Mouse (Mus musculus) heart, adult 18-20 months (tissue): ENCODE results near the gene Gdnf. TPM values are rescaled to one million over a fixed set of nuclear protein-coding genes. Genes with fewer than 3 reads are reported as not detected.

Experiments
- DNase-seq, 2 experiments: peaks; one replicate each; pipeline ENCODE4 v3.0.0; 2021 to 2022; ENCODE audit warnings: mixed read lengths in 1 of 2
- long read RNA-seq, 2 experiments: library from polyadenylated mRNA; stranded (forward); transcript quantifications; one replicate each; pipeline ENCODE4 v2.0.0; 2021
- total RNA-seq, 2 experiments: library from RNA; stranded (reverse); gene quantifications; 2 replicates each; pipeline ENCODE4 v1.2.3; 2021

Gene Gdnf
- total RNA-seq, result under 1 TPM; 0.21 to 0.25 TPM
- long read RNA-seq, experiment 1, result 0 reads
- long read RNA-seq, experiment 2, result 0 reads

DNA sequence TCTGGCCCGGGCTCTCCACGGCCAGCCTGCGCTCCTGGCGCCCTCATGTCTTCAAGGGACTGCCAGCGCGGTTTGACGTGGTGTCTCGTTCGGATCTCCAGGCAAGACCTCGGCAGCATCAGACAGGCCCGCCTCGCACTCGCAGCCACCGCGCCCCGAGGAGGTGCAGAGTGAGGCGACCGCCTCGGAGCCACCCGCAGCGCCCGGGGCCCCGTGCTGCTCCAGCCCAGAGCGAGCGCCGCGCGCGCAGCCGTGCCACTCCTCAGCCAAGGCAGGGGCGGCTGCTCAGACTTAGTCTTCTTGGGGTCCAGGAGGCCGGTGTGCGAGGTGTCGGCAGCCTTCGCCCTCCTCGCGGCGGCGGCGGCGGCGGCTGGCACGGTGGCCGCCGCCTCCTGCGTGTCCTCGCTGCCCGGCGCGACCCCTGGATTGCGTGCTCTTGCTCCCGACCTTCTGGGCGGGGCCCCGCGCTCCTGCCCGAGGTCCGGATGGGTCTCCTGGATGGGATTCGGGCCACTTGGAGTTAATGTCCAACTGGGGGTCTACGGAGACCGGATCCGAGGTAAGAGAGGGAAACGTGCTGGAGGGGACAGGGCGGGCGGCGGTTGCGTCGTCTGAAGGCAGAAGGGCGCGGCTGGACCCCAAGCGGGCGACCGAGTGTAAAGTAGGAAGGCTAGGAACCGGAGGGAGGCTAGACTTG lies at the start of gene Gdnf:
Gdnf (plus strand) TSS at position 291 of the 697 bp plus-strand sequence.
- peak; percentile 3 to 25 for DNase-seq

DNA sequence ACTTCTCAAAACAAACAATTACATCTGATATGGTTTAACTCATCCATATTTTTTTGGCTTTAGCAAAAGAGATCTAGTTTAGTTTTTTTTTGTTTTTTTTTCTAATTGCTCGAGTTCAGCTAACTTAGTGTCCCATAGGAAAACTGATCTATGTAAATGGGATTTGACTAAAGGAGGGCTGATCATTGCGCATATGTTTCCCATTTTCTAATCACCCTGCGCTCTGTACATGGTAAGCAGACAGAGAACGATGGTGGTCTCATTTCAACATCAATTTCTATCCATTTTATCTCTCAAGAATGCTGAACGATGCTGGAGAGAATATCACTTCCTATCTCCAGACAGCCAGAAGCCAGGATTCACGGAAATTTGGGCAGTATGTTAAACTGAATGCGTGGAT lies 43.5 kb upstream of the Gdnf start:
- DNase-seq, result no peak

DNA sequence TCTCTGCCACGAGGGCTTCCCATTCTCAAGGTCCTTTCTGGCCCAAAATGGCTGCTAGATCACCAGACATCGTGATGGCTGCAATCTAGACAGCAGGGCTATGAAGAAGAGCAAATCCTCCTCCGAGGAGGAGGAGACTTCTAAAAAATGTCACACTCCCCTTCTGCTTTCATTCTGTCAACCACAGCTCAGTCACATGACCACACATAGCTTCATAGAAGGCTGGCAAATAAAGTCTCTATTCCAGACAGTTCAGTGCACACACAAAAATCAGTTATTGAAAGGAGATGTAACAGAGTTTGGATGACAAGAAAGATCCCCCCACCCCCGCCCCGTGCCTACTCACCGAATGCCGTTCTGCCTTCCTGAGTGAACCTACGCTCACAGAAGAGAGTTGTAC lies 37.7 kb upstream of the Gdnf start:
- DNase-seq, result no peak

DNA sequence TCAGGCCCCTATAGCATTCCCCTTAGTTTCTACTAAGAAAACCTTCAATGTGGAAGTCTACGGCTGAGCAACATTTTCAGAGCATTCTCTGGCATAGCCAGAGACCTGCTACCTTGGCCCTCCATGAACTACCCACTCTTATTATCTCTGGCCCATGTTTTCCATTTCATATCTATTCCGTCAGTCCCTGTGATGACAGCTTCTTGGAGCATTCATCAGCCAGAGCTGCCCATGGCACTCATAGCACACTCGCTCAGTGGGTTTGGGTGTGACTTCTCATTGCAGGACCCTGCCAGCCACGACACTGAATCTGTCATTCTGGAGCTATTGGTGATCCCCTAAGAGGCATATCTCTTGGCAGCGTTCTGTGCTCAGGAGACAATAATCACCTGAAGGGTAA lies 29.1 kb upstream of the Gdnf start:
- peak; percentile 58 to 71 for DNase-seq

DNA sequence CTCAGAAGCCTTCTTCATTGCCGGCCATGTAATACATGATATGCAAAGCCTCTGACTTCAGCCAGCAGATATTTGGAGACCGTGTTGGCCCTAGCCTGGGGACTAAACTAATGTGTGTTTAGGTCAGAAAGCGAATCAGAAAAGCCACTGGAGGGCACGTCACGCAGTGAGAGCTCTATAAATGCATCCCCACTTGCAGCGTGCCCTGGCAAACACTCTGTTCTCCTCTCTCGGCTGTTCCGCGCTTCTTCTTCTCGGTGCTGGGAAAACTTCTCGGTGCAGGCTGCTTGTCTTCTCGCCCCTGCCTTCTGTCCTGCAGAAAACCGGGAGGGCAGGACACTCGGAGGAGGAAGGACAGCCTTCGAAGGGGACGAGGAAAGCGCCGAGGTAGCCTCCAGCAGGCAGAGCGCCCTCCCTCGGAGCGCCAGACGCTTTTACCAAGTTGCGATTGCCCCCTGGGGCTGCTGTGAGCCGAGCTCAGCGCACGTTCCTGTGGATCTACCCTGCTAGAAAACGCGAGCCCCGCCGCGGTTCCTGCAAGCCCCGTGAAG lies 730 bp upstream of the Gdnf start:
- no peak for DNase-seq

DNA sequence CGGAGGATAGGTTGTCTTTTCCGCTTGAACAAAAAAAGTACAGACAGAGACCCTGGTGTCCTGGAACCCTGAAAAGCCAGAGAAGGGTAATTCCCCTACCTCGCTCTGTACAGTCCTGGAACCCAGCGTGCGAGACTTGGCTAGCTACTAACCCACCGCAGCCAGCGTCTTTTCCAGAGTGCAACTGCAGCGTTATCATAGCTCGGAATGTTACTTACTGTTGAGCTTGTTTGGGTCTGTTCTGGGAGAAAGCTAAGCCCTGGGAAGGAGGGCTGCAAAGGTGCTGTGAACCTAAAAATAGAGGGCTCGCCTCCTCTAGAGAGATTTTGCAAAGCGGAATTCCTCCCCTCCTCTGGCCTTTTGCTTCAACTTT lies 593 bp downstream of the Gdnf start:
- peak in 1 of 2 experiments; percentile 7 for DNase-seq

DNA sequence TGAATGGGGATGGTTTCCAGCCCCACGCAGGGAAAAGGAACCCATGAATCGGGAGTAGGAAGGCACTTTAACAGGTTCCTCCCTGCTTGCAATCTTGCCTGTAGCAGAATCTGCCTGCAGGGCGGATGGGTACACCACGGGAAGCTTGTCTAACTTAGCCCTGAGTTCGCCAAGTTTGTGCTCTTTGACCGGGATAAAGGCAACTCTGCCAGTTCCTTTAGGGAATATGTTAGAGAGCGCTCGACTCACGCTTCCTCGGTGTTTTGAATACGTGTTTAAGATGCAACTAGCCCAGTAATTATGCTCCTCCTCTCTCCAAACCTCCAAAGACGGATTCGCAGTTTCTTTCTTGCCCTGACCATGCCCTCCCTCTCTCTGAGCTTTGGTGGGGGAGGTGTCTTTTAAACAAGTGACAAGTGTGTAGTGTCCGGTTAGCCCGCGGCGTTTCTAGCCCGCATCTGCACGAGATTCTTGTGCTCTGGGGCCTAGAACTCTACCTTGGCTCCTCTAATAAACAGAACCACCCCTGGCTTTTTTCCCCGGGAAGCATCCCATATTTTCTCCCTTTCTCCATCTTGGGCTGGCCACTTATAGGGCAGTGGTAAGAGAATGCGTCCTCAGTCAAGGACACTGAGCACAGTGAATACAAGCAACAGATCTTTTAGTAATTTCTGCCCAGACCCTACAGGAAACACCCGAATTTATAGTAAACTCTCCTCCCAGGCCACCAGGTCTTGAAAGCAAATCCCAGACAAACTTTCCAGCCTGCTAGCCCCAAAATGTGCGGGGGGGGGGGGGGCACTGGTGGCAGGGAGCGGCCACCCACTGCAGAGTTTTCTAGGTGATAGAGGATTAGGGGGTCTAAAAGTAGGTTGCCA lies 1.4 kb downstream of the Gdnf start:
- peak in 1 of 2 experiments; percentile 9 for DNase-seq

DNA sequence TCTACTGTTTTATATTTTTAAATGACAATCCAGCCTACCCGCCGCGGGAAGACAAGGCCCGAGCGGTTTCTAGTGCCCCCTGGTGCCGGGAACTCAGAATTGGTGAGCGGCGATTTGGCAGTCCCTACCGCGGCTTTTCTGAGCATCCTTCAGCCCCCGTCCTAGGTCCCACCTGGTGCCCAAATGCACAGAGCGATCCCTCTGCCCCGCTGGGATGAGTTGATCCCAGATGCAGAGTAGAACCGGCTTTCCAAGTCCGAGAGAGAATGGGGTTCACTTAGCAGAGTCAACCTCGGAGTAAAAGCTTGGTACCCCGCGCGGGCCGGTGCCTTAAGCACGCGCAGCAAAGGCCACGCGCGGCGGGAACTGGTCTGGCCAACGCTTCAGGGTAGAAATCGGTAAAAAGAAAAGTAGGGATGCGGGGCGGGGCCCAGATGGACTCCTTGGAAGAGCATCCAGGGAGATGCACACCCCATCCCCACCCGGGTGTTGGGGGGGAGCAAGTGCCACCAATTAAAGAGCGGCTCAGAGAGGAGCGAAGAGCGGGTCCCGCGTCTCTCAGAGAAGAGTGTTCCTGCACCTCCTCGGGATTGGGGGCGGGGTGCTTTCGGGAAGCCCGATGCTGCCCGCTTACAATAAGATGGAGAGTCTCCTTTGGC lies 2.4 kb downstream of the Gdnf start:
- peak; percentile 39 to 85 for DNase-seq

DNA sequence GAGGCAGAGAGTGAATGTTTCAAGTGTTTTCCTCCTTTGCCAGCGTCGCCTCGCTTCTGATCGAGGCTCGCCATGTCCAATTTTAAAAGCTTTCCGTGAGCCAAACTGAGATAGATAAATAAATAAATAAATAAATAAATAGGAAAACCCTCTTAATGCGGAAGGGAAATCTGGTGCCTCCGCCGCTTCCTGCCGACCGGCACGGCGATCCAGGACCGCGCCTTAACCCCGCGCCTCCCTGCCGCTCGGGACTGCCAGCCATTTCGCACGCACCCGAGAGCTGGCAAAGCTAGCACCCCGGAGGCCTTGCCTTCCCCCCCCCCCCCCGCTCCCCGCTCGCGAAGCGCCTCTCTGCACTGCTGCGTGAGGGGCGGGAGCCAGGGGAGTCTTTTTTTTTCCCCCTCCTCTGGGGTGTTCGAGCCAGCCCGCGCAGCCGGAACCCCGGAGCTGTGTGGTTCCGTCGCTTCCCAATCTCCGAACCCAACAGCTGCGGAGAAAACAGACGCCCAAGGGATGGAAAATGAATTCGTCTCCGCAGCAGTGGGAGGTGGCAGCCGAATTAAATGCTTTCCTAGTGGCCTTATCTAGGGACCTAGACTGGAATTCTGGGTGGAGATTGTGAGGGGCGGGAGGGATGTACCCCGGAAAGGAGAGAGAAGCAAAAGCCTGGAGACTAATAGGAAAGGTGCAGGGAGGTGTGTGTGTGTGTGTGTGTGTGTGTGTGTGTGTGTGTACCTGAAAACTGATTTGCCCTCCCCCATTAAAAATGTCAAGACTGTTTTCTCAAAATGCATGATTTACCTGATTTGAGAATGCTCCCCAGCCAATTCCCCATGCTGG lies 3.1 kb downstream of the Gdnf start:
- DNase-seq, result peak in 1 of 2 experiments; percentile 22

DNA sequence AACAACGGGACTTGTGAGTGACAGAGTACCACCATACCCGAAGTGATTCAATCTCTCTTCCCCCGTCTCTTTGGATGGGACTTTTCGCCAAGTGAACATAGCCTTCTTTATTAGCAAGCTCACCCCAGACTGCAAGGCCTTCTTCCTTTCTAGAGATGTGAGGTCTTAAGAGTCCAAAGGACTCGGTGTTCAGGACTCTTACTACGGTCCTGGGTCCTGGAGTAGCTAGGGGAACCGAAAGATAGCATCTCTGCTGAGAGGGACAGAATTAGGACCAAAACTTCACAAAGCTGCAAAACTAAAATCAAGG lies 3.7 kb downstream of the Gdnf start:
- DNase-seq, result no peak

DNA sequence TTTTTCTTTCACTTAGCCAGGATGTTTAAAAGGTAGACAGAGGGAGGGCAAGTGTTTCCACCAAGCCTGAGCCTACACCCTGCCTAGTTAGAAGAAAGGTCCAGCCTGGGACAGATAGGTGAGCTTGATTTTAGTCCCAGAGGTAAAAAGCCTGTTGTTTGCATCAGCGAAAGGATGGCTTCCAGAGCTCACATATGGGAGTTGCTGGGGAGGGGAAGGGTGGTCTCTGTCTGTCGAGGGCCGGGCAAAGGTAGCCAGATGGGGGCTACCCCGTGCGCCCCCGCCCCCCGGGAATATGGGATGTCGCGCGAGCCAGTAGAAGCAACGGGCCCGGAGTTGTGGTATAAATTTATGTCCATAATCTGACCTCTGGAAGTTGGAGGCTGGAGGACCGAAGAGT lies 4.3 kb downstream of the Gdnf start:
- DNase-seq, result no peak

DNA sequence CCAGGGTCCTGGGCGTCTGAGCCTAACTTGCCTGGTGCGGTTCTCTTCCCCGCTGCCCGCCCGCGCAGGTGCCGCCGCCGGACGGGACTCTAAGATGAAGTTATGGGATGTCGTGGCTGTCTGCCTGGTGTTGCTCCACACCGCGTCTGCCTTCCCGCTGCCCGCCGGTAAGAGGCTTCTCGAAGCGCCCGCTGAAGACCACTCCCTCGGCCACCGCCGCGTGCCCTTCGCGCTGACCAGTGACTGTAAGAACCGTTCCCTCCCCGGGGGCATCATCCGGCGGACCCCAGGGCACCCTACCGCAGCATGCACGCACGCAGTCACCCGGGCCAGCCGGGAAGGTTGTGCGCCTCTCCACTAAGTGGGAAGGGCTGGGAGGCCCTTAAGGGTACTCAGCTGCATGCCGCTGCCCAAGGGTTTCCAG lies 4.9 kb downstream of the Gdnf start:
- DNase-seq, result no peak

DNA sequence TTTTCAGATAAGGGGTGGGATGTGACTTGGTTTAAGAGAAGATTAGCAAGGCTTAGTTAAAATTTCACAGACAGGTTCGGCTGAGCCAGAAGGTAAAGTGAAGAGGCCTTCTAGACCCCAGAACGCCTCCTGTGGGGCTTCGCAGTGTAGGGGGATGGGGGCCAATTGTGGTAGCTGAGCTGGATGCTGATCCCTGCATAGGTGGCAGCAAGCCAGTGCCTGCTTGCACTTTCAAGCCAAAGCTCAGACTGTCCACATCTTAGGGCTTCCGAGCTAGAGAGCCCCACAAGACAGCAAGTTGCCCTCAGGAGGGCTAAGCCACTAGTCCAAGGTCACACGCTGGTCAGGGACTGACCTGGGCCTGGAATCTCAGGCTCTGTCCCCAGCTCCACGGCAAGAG lies 13.2 kb downstream of the Gdnf start:
- no peak for DNase-seq

DNA sequence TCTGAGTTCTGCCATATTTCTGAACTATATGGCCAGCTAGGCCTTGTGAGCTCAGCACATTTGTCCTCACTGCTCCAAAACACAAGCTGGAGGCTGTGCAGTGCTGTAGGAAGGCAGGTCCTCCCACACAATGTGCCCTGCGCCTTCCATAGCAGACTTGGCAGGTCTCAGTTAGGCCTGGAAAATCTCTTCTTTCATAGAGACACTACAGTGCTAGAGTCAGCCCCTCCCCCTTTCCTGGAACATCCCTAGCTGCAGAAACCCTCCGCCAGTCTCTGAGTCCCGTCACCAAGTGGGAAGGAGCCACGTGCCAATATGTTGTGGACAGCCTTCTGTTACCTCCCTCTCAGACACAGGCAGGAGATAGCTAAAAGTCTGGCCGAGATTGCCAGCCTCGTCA lies 14.9 kb downstream of the Gdnf start:
- no peak for DNase-seq

DNA sequence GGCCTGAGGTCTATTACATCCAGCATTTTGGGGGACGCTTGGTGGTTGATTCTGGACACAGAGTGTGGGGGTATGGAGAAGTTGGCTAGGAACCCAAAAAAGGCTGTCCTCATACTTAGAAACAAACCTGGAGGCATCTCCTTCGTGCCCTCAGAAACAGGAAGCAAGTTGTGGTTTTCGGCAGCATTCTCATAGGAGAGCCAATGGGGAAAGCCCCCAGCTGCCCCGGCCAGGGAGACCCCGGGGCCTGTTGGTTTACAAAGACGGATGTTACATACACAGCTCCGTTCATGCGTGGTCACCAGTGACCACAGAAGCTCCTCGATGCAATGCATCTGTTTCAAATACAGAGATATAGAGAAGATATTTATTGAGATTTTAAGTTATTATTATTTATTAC lies 24.8 kb downstream of the Gdnf start:
- no peak for DNase-seq

DNA sequence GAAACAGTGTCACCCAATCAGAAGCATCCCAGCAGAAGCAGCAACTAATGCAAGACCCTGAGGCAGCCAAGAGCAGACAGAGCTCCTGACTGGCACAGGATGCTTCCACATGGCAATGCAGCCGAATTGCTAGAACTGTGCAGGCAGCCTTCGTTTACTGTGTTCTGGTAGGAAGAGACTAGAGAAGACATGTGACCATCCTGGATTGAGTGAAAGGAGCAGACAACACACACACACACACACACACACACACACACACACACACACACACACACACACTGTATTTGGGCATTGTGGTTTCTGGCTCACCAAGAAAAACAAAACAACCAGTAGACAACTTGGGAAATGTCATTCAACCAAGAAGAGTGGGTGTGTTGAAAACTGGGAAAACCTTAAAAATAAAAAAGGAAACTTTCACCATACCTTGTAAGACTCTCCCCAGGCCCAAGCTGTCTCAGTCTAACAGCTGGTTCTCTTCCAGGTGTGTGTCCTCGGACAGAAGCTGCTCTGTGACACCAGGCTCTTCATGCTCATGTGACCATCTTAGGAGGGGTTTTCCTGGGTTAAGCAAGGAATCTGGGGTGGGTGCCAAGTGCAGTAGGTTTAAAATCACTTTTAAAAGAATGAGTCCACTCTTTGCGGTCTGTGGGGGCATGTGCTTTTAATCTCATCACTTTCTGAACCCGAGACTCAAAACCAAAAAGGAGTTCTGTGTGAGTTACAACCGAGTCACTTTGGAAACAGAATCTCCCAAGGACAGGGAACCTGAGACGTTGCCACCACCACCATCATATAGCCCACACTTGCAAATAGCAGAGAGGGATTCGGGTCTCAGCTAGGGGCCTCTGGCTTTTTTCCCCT lies 27.6 kb downstream of the Gdnf start:
- DNase-seq, result no peak

DNA sequence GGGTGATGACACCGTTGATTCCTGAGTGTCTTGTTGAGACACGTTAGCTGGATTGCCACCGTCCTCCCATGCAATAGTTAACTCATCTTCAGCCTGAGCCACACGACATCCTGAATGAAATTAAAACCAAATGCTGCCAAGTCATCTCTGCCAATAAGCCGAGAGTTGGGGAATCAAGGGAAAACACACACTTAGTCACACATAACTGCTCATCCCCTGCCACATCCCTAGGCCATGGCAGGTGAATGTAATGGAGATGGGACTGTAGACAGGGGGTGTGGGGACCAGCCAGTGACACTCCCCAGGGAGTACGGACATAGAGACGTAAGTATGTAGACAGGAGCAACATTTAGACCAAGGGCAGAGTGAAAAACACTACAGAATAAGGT lies 28.3 kb downstream of the Gdnf start:
- no peak for DNase-seq

DNA sequence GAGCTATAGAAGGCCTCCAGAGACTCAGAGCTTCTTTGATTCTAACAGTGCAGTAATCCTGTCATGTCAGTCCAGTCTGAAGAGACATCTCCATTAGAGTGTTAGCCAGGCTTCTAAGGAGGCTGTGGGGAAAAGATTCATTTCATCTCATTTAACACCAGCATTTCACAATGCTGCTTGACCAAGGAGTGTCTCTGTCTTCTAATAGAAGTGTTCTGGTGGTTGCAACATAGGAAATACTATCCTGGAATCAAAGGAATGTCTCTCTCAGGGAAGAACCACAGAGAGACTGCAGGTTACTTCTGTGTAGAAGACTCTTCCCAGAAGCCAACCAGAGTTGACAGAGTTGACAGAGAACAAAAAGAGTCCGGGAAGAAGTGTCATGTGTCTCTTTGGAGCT lies 31.0 kb downstream of the Gdnf start:
- DNase-seq, result no peak

DNA sequence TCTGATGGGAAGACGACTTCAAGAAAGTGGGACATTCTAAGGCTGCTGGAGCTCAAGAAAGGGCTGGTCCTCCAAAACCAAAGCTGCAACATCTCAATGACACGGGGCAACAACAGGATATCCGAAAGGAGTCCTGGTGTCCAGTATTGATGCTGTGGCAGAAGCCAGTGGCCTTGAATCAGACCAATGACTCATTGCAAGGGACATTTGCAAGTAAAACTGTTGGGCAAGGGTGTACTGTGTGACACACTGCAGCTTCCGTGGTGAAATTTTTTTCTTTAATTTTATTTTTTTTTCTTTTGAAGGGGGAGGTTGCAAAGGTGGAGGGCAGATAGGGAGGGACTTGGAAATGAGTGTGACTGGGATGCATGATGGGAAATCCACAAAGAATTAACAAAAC lies 31.8 kb downstream of the Gdnf start:
- DNase-seq, result no peak

DNA sequence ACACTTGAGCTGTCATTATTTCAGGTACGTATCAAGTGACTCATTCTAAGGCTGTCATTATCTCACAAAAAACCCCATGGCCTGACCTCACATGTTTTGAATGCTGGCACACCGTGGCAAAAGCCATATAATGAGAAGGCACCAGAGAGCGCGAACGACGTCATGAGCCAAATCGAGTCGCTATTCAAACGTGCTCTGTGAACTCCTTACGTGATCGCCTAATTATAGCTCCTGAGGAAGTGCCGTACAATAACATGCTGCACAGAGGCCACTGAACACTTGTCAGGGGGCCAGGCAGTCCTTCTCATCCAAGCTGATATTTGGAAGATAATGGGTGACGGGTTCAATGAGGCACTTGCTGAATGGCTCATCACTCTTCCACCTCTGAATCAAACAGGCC lies 46.8 kb downstream of the Gdnf start:
- peak; percentile 66 to 71 for DNase-seq

DNA sequence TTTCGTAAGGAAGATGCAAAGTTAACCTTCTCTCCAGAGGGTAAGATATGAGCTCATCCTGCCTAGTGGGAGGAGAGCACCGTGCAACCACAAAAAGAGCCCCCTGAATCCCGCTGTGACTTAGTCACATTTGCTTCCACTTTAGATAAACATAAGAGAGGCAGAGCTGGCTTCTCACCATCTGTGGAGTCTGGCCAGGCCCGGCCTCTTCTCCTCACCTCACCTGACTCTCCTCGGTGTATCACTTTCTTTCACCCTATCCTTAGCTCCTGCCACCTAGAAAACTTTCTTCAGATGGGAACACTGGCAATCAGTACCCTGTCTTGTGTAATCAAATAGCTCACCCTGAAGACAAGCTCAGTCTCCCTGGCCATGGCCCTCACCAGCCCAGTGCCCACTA lies 48.2 kb downstream of the Gdnf start:
- no peak for DNase-seq
